Mouse (Mus musculus): ENCODE results near the gene Wwtr1.

The Wwtr1 gene

DNA sequence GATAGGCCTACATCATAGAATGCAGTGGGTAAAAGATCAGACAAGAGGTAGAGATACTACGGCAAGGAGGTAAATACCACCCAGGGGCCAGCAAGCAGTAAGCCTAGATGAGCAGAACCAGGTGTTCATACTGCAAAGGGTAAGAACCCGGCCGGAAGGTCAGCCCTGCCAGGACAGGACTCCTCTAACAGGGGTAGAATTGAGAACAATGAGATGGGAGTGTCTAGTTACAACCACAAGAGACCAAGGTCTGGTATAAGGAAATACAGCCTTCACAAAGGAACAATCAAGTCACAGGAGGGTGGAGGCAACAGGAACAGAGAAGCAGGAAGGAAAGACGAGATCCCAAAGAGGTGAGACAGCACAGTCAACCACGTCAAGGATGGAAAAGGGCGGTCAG, 16.9 kb downstream of the Wwtr1 start:
- DNase-seq (ENCODE audit: low read depth, low spot score), result peak; percentile 78

DNA sequence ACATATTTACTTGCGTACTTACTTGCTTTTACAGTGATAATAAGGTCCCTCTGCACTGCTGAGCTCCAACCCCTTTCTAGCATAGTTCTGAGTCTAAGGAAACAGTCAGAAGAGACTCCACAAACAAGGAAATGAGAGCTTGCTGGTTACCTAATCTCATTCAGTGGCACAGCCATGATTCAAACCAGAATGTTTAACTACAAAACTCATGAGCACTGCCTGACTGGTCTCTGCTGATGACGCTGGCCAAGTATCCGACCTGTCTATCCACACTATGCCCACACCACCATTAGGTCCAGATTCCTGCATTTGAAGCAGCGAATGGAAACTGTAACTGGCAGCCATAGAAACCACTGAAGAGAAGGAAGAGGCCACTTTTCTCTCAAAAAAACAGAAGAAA, 18.3 kb downstream of the Wwtr1 start:
- no peak for DNase-seq (ENCODE audit: low read depth, low spot score)

DNA sequence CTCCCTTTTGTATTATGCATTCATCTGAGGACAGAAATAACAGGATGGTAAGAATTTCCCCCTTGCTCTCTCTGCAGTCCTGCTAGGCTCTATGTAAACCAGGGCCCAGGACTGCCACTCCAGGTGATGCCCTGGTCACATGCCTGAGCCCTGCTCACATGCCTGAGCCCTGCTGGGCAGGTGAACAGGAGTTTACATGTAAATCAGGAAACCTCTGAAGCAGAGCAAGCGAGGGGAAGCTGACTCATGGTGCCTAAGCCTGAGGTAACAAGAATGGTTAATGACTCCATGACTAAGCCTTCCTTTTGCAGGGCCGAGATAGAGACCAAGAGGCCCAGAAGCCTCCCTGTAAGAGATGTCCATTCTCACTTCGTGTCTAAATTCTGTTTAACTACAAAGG, 20.1 kb downstream of the Wwtr1 start:
- peak; percentile 33 for DNase-seq (ENCODE audit: low read depth, low spot score)

GRCm38 (mm10) chr3:57554890-57555239, 20.8 kb downstream of the Wwtr1 start:
- DNase-seq (ENCODE audit: low read depth, low spot score), result no peak

DNA sequence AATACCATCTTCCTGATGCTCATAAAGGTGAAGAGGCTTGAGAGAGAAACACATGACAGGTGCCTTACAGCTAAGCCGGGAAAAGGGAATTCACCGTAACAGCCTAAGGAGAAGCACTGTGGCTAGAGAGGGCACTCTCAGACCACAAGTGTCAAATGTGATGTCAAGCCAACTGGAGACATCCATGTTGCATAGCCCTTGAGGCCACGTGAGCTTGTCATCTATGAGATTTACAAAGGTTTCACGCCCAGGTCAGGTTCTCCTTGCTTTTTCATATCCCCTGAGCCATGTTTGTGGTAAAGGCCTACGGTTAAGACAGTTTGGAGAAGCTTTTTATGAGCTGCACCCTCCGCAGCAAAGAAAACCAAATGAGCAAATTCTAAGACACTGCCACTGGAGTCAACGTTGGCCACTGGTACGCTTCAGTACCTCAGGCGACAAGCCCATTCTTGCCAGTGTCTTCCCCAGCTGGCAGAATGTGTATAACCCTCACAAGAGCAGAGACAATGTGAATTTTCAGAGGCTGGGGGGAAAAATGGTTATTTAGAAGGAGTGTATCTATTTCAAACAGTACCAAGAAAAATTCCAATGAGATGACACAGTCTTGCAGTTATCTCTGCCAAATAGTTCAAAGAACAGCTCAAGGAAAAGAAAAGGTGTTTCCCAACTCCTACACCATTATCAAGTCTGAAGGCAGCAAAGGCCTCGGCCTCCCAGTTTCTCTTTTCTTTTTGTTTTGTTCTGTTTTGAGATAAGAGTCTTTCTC, 21.4 kb downstream of the Wwtr1 start:
- no peak for DNase-seq (ENCODE audit: low read depth, low spot score)

- no peak for DNase-seq (ENCODE audit: low read depth, low spot score)
Measured at GRCm38 (mm10) chr3:57553108-57553507, 22.6 kb downstream of the Wwtr1 start.

DNA sequence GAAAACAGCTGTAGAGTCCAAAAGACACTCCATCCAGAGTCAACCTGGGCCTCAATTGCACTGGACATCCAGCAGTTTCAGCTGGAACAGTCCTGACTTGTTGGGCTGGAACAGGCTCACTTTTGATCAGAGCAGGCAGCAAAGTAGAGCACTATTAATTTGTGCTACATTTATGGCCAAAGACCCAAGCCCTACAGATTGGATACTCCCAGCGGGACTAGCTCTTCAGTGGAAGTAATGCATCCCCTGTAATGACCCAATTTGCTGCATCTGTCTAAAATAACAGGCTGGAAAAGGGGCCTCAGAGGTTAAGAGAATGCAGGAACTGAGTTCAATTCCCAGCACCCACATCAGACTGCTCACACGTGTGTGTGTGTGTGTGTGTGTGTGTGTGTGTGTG, 24.5 kb downstream of the Wwtr1 start:
- DNase-seq (ENCODE audit: low read depth, low spot score), result no peak

- DNase-seq (ENCODE audit: low read depth, low spot score), result no peak
Measured at GRCm38 (mm10) chr3:57550468-57551185, 25.1 kb downstream of the Wwtr1 start.

GRCm38 (mm10) chr3:57544154-57544553, 31.6 kb downstream of the Wwtr1 start:
- no peak for DNase-seq (ENCODE audit: low read depth, low spot score)

GRCm38 (mm10) chr3:57542848-57543380, 32.8 kb downstream of the Wwtr1 start:
- DNase-seq (ENCODE audit: low read depth, low spot score), result no peak

DNA sequence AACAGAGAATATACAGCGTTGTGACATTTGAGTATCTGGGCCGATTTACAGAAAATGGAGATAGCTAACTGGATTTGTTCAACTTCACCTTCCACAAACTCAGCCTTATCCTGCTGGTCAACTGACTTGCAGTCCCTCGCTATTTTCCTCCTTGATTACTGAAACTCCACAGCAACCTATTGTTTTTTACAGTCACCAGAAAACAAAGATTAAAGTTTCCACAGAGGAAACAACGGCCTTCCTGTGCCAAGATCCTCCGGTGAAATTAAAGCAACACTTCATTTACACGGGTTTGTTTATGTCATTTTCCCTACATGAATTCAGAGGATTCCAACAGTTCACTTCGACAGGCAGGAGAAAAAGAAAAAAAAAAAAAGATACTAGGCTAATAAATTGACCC, 34.5 kb downstream of the Wwtr1 start:
- no peak for DNase-seq (ENCODE audit: low read depth, low spot score)

GRCm38 (mm10) chr3:57540474-57540873, 35.2 kb downstream of the Wwtr1 start:
- DNase-seq (ENCODE audit: low read depth, low spot score), result no peak

DNA sequence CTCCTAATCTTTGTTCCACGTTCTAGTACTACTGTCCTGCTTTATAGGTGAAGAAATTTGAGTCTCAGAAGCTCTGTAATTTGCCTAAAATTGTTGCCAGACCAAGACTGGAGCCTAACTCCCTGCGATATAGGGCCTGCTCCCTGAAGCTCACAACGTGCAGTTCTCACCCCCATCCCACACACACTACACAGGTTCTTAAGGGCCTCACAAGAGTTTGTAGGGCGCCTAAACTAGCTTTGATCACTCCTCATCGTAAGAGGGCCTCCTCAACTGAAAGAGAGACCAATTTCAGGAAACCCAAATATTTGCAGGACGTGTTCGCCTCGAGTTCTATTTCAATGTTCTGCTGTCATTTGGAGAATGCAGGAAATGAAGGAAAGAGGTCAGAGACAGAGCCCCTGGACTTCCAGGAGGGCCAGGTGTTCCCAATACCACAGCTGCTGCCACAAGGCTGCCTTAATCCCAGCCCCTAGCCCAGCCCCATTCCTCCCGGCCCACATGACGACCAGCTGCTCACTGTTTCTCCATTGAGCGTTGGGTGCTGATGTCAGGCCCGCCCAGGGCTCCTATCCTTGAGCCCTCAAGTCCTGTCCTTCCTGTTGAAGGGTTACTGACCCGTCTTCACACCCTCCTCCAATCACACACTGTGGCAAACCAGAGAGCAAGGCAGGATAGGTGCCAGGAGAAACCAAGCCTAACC, 40.1 kb downstream of the Wwtr1 start:
- DNase-seq (ENCODE audit: low read depth, low spot score), result peak; percentile 32

- no peak for DNase-seq (ENCODE audit: low read depth, low spot score)
Measured at GRCm38 (mm10) chr3:57534450-57534849, 41.3 kb downstream of the Wwtr1 start.

DNA sequence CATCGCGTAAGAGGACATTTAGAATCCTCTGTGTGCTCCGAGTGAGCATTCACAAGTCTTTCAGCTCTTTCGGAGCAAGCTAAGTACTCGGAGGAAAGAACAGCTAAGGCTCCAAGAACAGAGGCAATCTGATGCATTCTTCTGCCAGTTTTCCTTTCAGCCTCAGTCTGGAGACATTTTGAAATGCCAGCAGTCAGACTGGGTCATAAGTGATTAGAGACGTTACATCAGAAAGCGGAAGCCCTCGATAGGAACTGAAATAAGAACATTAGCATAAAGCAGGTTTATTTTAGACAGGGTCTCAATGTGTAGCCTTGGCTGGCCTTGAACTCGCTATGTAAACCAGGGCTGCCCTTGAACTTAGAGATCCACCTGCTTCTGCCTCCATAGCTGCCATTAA, 41.8 kb downstream of the Wwtr1 start:
- DNase-seq (ENCODE audit: low read depth, low spot score), result no peak

DNA sequence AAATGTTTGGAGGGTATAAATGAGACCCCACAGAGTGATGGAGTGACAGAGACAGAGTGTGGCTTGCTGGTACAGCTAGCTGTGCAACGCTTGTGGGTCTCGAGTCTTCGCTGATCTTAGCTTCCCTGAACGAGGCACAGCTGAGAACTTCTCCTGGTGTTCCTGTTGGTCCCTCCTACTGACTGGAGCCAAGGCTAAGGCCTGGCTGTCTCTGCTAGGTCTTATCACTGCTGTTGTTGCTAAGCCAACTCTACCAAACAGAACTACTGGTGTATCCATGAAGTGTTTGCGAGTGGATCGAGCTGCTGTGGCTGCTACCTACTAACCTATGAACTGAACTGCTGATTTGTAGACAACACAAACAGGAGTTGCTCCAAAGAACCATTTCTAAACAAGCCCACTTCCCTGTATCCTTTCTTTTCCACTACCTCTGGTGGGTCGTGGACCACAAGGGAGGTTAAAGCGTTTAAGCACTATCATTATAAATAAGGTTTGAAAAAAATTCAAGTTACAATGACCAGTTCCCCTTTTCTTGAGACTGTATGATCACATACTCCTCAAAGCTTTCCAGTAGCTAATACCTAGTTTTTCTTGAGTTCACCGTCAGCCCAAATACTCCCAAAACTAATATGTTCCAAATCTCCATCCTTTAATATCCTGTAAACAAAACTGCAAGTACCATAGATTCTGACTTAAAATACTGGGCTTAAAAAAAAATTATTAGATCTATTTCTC, 42.6 kb downstream of the Wwtr1 start:
- no peak for DNase-seq (ENCODE audit: low read depth, low spot score)

GRCm38 (mm10) chr3:57530836-57531235, 44.9 kb downstream of the Wwtr1 start:
- no peak for DNase-seq (ENCODE audit: low read depth, low spot score)

DNA sequence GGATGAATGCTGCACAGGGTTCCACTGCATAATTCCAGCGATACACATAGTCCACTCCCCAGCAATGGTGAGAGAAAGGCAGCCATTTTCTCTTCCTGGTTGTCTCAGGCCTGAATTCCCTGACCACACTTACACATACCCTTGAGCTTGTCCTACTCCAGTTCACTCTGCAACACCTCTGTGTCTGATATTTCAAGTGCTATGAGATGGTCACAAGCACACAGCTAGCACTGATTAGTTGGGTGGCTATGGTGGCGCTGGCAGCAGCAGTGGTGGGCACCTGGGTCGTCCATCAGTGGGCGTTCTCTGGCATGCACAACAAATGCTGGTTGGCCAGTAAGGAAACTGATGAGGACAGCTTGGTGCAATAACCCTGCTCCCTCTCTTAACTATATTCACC, 45.5 kb downstream of the Wwtr1 start:
- no peak for DNase-seq (ENCODE audit: low read depth, low spot score)

GRCm38 (mm10) chr3:57527154-57527553, 48.6 kb downstream of the Wwtr1 start:
- DNase-seq (ENCODE audit: low read depth, low spot score), result no peak

DNA sequence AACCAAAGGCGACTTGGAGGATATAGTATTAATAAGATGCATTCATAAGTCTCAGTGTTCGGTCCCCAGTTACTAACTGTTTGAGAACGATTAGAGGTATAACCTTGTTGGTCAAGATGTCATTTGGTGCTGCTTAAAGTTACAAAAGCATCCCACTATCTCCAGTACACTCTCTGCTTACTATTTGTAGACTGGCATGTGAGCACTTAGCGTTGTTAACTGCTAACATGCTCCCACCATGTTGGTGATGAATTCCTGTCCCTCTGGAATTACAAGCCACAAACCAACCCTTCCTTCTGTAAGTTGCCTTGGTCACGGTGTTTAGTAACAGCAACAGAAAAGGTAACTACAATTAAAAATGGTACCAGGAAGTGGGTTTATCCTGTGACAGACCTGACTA, 52.6 kb downstream of the Wwtr1 start:
- no peak for DNase-seq (ENCODE audit: low read depth, low spot score)

DNA sequence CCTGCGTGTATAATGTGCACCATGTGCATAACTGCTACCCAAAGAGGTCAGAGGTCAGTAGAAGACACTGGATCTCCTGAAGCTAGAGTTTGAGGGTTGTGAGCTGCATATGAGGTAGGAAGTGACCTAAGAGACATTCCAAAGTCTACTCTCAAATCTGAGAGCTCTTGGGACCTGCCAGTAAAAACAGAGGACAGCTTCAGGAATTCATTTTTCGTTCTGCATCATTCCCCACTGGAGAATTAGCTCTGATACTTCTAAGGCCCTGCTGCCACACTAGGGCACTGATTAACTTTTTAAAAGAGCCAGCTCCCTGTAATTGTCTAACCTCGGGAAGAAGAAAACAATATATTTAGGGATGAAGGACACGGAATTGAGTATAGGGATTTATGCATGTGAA, 53.8 kb downstream of the Wwtr1 start:
- DNase-seq (ENCODE audit: low read depth, low spot score), result no peak

DNA sequence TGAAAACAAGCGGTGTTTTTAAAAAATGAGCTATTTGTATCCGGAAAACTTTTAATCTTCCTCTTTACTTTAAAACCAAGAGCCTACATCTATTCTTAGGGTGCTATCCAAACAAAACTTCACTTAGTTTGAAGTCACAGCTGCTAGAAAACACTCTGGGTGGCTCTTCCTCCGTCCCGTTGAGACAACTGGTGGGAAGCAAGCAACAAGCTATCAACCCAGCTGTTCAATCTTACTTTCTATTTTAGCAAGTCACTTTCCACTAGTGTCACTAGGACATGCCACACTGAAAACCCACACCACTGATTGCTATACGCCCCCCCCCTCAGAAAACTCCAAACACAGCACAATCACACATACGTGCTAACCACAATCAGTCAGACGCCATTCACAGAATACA, 55.7 kb downstream of the Wwtr1 start:
- DNase-seq (ENCODE audit: low read depth, low spot score), result no peak

Measured in ZHBTc4 (cell line).